Mouse (Mus musculus): Measurements from ENCODE around the gene Sfxn5. TPM values are rescaled to one million over a fixed set of nuclear protein-coding genes. Genes with fewer than 3 reads are reported as not detected.

The Sfxn5 gene
- polyA plus RNA-seq, 2 experiments = 5.8 to 6.6 TPM

GRCm38 (mm10) chr6:85369181-85369860, 36.1 kb upstream of the Sfxn5 start:
- Histone ChIP-seq H3K4me2 (replicated peaks; ENCODE audit: low read depth, low read length, severe bottlenecking) (peak overlapping the region; percentile 23; the same call in 1 of the 2 replicates), H3K27ac (replicated peaks; ENCODE audit: low read depth, low read length) (peak overlapping the region; percentile 48; the same call in 1 of the 2 replicates), H3K4me1 (ENCODE audit: control insufficient read depth, insufficient read depth, low read length) (peaks cover 53% of the 10 kb centered on the region), H3K4me3 (replicated peaks; ENCODE audit: low read length) (no peak overlapping the region), H3K36me3 (ENCODE audit: control insufficient read depth, insufficient read depth, low read length) (peaks cover 6% of the 10 kb centered on the region), H3K9me3 (ENCODE audit: control insufficient read depth, low read length) (no peaks in the 10 kb centered on the region), H3K9ac (ENCODE audit: low read depth, low read length, severe bottlenecking) (no peak overlapping the region), H3K27me3 (ENCODE audit: control insufficient read depth, insufficient read depth, low read length) (no peaks in the 10 kb centered on the region)
- peak; percentile 68 for DNase-seq (ENCODE audit: low spot score)
- WGBS = 48% methylated on average over 5 of the region's 5 CpGs
- no peak for TF ChIP-seq POLR2A (IDR thresholded peaks at IDR 0.05; ENCODE audit: borderline replicate concordance, extremely low read depth, insufficient read depth, insufficient read length)
- ATAC-seq (ENCODE audit: low FRiP score, low read depth) = peak; percentile 18; the same call in 1 of the 2 replicates

- Histone ChIP-seq H3K27me3 (ENCODE audit: control insufficient read depth, insufficient read depth, low read length) (no peaks in the 10 kb centered on the region), H3K36me3 (ENCODE audit: control insufficient read depth, insufficient read depth, low read length) (peaks cover 6% of the 10 kb centered on the region), H3K4me3 (replicated peaks; ENCODE audit: low read length) (no peak overlapping the region), H3K9me3 (ENCODE audit: control insufficient read depth, low read length) (no peaks in the 10 kb centered on the region), H3K27ac (replicated peaks; ENCODE audit: low read depth, low read length) (peak overlapping the region; percentile 48; the same call in 1 of the 2 replicates), H3K4me2 (replicated peaks; ENCODE audit: low read depth, low read length, severe bottlenecking) (peak overlapping the region; percentile 23; the same call in 1 of the 2 replicates), H3K4me1 (ENCODE audit: control insufficient read depth, insufficient read depth, low read length) (peaks cover 53% of the 10 kb centered on the region), H3K9ac (ENCODE audit: low read depth, low read length, severe bottlenecking) (no peak overlapping the region)
- no peak for TF ChIP-seq POLR2A (IDR thresholded peaks at IDR 0.05; ENCODE audit: borderline replicate concordance, extremely low read depth, insufficient read depth, insufficient read length)
- ATAC-seq (ENCODE audit: low FRiP score, low read depth) = no peak
- WGBS = 57% methylated on average over 5 of the region's 5 CpGs
- DNase-seq (ENCODE audit: low spot score) = no peak
Measured at GRCm38 (mm10) chr6:85368722-85369121, 35.5 kb upstream of the Sfxn5 start.

- WGBS = 79% methylated on average over 1 of the region's 1 CpGs
- H3K9ac ChIP-seq (ENCODE audit: low read depth, low read length, severe bottlenecking) = no peak overlapping the region
- no peak overlapping the region for H3K27ac ChIP-seq (replicated peaks; ENCODE audit: low read depth, low read length)
- ATAC-seq (ENCODE audit: low FRiP score, low read depth) = no peak
- H3K4me3 ChIP-seq (replicated peaks; ENCODE audit: low read length) = no peak overlapping the region
- H3K4me1 ChIP-seq (ENCODE audit: control insufficient read depth, insufficient read depth, low read length) = peaks cover 49% of the 10 kb centered on the region
- no peak overlapping the region for H3K4me2 ChIP-seq (replicated peaks; ENCODE audit: low read depth, low read length, severe bottlenecking)
- peaks cover 6% of the 10 kb centered on the region for H3K36me3 ChIP-seq (ENCODE audit: control insufficient read depth, insufficient read depth, low read length)
- no peak for DNase-seq (ENCODE audit: low spot score)
- TF ChIP-seq POLR2A (IDR thresholded peaks at IDR 0.05; ENCODE audit: borderline replicate concordance, extremely low read depth, insufficient read depth, insufficient read length) = no peak
- no peaks in the 10 kb centered on the region for H3K27me3 ChIP-seq (ENCODE audit: control insufficient read depth, insufficient read depth, low read length)
- no peaks in the 10 kb centered on the region for H3K9me3 ChIP-seq (ENCODE audit: control insufficient read depth, low read length)
Measured at GRCm38 (mm10) chr6:85368166-85368565, 34.9 kb upstream of the Sfxn5 start.

- no peak for TF ChIP-seq POLR2A (IDR thresholded peaks at IDR 0.05; ENCODE audit: borderline replicate concordance, extremely low read depth, insufficient read depth, insufficient read length)
- 87% methylated on average over 1 of the region's 1 CpGs for WGBS
- no peak overlapping the region for H3K4me2 ChIP-seq (replicated peaks; ENCODE audit: low read depth, low read length, severe bottlenecking)
- H3K9me3 ChIP-seq (ENCODE audit: control insufficient read depth, low read length) = no peaks in the 10 kb centered on the region
- no peaks in the 10 kb centered on the region for H3K27me3 ChIP-seq (ENCODE audit: control insufficient read depth, insufficient read depth, low read length)
- H3K27ac ChIP-seq (replicated peaks; ENCODE audit: low read depth, low read length) = no peak overlapping the region
- H3K4me1 ChIP-seq (ENCODE audit: control insufficient read depth, insufficient read depth, low read length) = peaks cover 34% of the 10 kb centered on the region
- no peak for DNase-seq (ENCODE audit: low spot score)
- no peak overlapping the region for H3K9ac ChIP-seq (ENCODE audit: low read depth, low read length, severe bottlenecking)
- H3K36me3 ChIP-seq (ENCODE audit: control insufficient read depth, insufficient read depth, low read length) = peaks cover 6% of the 10 kb centered on the region
- ATAC-seq (ENCODE audit: low FRiP score, low read depth) = no peak
- no peak overlapping the region for H3K4me3 ChIP-seq (replicated peaks; ENCODE audit: low read length)
Measured at GRCm38 (mm10) chr6:85366387-85366786, 33.2 kb upstream of the Sfxn5 start.

GRCm38 (mm10) chr6:85364439-85364838, 31.2 kb upstream of the Sfxn5 start:
- Histone ChIP-seq H3K4me3 (replicated peaks; ENCODE audit: low read length) (no peak overlapping the region), H3K9ac (ENCODE audit: low read depth, low read length, severe bottlenecking) (no peak overlapping the region), H3K27ac (replicated peaks; ENCODE audit: low read depth, low read length) (no peak overlapping the region), H3K9me3 (ENCODE audit: control insufficient read depth, low read length) (no peaks in the 10 kb centered on the region), H3K4me2 (replicated peaks; ENCODE audit: low read depth, low read length, severe bottlenecking) (no peak overlapping the region), H3K4me1 (ENCODE audit: control insufficient read depth, insufficient read depth, low read length) (peaks cover 30% of the 10 kb centered on the region), H3K27me3 (ENCODE audit: control insufficient read depth, insufficient read depth, low read length) (no peaks in the 10 kb centered on the region), H3K36me3 (ENCODE audit: control insufficient read depth, insufficient read depth, low read length) (peaks cover 3% of the 10 kb centered on the region; the same call in 1 of the 2 replicates)
- WGBS = 74% methylated on average over 5 of the region's 5 CpGs
- ATAC-seq (ENCODE audit: low FRiP score, low read depth) = no peak
- no peak for TF ChIP-seq POLR2A (IDR thresholded peaks at IDR 0.05; ENCODE audit: borderline replicate concordance, extremely low read depth, insufficient read depth, insufficient read length)
- DNase-seq (ENCODE audit: low spot score) = no peak
